Mouse (Mus musculus): ENCODE measurements around the gene Pgs1.

- TF ChIP-seq CTCF (IDR thresholded peaks at IDR 0.05; ENCODE audit: low read depth) (no peak), EP300 (IDR thresholded peaks at IDR 0.05; ENCODE audit: low read depth) (no peak)
Measured at GRCm38 (mm10) chr11:118024111-118024510, 38.0 kb downstream of the Pgs1 start.
